Mouse (Mus musculus): Measurements from ENCODE around the gene Echs1.

Echs1 gene

GRCm38 (mm10) chr7:140115583-140116328, 520 bp downstream of the Echs1 start, which contains the start of gene Paox:
Paox (plus strand) TSS chr7:140115799.
- peak; percentile 84 for DNase-seq (ENCODE audit: low read depth, low spot score)

DNA sequence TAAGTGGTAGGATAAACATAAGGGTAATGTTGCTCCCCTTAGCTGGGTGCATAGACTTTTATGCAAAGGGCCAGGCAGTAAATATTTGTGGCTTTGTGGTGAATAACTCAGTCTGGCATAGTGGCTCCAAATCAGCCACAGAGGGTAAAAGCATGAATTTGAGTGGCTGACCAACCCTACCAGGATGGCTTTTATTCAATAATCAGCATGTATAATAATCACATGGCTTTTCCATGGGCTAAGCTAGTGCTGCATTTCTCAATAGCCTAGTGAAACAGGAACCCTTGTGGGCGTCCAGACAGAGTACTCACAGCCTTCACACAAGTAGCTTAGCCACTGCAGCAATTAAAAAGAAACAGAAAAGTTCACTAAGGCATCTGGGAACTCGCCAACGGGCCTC, 4.3 kb downstream of the Echs1 start:
- DNase-seq (ENCODE audit: low read depth, low spot score), result no peak

- DNase-seq (ENCODE audit: low read depth, low spot score), result no peak
These were observed 12.3 kb downstream of the Echs1 start for GRCm38 (mm10) chr7:140104009-140104408.

GRCm38 (mm10) chr7:140101993-140102860, 14.0 kb downstream of the Echs1 start, which contains the start of gene Fuom:
Fuom (minus strand) TSS chr7:140102441.
- peak; percentile 95 for DNase-seq (ENCODE audit: low read depth, low spot score)

- no peak for DNase-seq (ENCODE audit: low read depth, low spot score)
These were observed 14.8 kb downstream of the Echs1 start for GRCm38 (mm10) chr7:140101498-140101897.

DNA sequence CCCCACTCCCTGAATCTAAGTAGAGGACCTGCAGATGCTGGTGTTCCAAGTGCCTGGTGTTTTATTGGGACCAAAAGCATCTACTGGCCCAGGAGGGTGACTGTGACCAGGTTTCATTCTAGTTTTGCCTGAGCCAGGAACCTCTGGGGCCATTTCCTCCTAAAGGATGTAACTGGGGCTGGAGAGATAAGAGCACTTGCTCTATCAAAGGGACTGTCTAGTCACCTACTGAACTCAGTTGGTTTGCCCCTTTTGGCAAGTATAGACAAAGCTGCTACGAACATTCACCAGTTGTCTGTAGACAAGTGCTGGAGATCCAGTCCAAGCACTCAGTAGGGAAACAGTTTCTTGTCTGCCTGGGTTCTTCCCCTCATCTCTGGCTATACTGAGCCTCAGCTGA, 17.8 kb downstream of the Echs1 start:
- DNase-seq (ENCODE audit: low read depth, low spot score), result no peak

- DNase-seq (ENCODE audit: low read depth, low spot score), result no peak
These were observed 20.2 kb downstream of the Echs1 start for GRCm38 (mm10) chr7:140096055-140096454.

DNA sequence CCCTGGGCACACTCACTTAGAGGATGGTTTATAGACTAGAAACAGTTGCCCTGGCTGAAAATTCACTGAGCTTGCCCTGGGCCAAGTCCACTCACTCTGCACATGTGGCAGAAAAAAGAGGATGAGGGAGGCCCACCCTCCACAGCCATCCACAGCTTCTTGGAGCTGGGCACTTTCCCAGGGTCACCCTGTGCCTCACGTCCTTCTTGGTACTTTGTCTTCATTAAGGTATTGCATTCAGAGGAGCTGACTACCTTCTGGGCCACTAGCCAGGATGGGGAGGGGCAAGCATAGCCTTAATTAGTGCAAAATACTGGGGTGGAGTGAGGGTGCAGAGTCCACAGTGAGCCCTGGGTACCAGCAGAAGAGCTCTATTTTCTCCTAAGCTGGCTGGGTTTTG, 20.7 kb downstream of the Echs1 start:
- no peak for DNase-seq (ENCODE audit: low read depth, low spot score)

DNA sequence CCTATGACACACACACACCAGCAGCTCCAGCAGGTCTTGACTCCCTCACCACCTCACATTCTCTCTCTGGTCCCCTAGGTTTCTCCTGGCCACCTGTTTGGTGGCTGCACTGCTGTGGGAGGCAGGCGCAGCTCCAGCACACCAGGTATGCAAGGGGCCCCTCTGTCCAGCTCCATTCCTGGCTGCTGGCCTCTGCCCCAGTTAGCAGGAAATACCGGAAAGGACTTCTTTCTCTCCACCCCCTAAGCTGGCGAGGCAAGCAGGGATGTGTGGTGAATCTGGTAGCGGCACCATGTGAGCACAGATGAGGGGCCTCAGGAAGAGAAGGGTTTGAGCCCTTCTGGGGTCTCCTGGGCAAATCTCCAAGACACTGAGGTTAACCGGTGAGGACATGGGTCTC, 21.3 kb downstream of the Echs1 start:
- no peak for DNase-seq (ENCODE audit: low read depth, low spot score)

- no peak for DNase-seq (ENCODE audit: low read depth, low spot score)
These were observed 23.2 kb downstream of the Echs1 start, which contains the start of gene Prap1 for GRCm38 (mm10) chr7:140092924-140093528. Prap1 (plus strand) TSS chr7:140093395.

GRCm38 (mm10) chr7:140090601-140091000, 25.7 kb downstream of the Echs1 start:
- DNase-seq (ENCODE audit: low read depth, low spot score), result no peak

GRCm38 (mm10) chr7:140082242-140082678, 34.0 kb downstream of the Echs1 start, which contains the start of gene Caly:
Caly (minus strand) TSS chr7:140082548.
- peak; percentile 88 for DNase-seq (ENCODE audit: low read depth, low spot score)

DNA sequence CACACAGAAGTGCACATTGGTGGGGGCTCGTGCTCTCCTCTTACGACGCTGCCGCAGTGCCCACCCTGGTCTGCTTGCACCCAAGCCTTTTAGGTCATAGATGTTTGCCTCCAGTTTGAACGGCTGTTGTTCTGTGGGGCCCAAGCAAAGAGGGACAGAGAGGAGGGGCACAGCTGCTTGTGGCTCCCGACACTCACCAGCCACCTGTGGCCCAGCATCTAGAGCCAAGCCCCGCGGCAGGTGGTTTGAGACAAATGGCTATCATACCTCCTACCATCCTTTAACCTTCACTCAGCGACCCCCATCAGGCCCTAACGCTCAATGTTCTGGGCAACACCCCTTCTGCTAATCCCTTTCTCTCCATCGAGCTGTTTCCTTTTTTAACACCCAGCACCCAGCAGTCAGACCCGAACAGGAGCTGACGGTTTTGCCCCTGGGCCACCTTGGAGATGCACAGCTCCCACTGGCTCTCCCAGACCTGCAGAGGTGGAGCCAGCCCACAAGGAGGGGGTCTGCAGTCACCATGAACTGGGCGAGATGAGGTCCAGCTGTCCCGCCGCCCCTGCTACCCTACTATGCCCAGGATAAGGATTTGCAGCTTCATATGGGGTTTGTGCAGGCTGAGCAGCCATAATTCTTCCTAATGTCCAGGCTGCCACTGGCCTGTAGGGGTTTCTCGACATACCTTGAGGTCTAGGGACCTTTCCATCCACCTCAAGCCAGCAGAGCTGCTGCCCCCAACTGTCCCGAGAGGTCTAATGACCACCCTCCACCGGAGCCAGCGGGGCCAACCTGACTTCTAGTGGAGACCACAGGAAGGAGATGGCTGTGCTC, 34.7 kb downstream of the Echs1 start:
- no peak for DNase-seq (ENCODE audit: low read depth, low spot score)

- peak; percentile 91 for DNase-seq (ENCODE audit: low read depth, low spot score)
These were observed 35.6 kb downstream of the Echs1 start for GRCm38 (mm10) chr7:140080503-140081156.

- peak; percentile 86 for DNase-seq (ENCODE audit: low read depth, low spot score)
These were observed 37.6 kb downstream of the Echs1 start for GRCm38 (mm10) chr7:140078711-140079110.

- DNase-seq (ENCODE audit: low read depth, low spot score), result peak; percentile 68
These were observed 38.6 kb downstream of the Echs1 start for GRCm38 (mm10) chr7:140077698-140078097.

DNA sequence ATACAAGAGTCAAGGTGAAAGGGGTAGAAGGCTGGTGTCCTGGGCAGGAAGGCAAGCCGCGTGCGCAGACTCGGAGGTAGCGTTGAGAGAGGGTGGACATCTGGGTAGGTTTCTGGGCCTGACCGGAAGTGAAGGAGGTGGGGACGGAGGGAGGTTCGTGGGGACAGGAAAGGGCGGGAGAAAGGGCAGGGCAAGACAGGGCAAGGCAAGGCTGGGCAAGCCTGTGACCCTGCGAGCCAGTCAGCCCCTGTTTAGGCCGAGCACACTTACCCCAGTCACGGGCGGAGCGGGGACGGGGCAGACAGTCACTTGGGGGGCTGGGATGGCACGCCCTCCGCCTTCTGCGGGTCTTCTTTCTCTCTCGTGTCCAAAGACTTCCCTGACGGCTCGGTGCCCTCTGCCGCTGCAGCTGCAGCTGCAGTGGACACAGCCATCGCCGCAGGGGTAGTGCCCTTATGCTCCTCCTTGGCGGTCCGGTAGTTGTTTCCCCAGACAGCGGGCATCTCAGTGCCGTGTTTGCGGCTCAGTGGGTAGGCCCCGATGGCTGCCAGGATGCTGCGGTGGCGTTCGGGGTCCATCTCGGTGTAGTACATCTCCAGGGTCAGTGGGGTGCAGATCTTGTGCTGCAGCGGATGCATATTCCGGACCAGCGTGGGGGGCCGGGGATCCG, 46.1 kb downstream of the Echs1 start:
- DNase-seq (ENCODE audit: low read depth, low spot score), result no peak

GRCm38 (mm10) chr7:140067397-140067796, 48.9 kb downstream of the Echs1 start:
- no peak for DNase-seq (ENCODE audit: low read depth, low spot score)

- DNase-seq (ENCODE audit: low read depth, low spot score), result peak; percentile 87
These were observed 53.2 kb downstream of the Echs1 start for GRCm38 (mm10) chr7:140063092-140063491.

GRCm38 (mm10) chr7:140062307-140062706, 54.0 kb downstream of the Echs1 start:
- peak; percentile 65 for DNase-seq (ENCODE audit: low read depth, low spot score)

Data from ZHBTc4 (cell line).